Mouse (Mus musculus) lung, postnatal 0 days (tissue): Measurements from ENCODE around the gene Ccdc82. TPM values are rescaled to one million over a fixed set of nuclear protein-coding genes. Genes with fewer than 3 reads are reported as not detected.

ENCODE experiments used
- ATAC-seq: fragments of 200-750 bp; cut with Nextera tagmentation; 2 replicates; pipeline ENCODE4 v1.8.0; 2017; ENCODE audit warnings: moderate library complexity
- DNase-seq: peaks from one replicate; pipeline ENCODE4 v3.0.0-alpha.2; 2016; ENCODE audit warnings: low spot score
- H3K27ac ChIP-seq: fragments of 300-500 bp; sonication (generic); 2 replicates; pipeline ENCODE4 v1.5.1; 2014; ENCODE audit warnings: antibody characterized with exemption, mild to moderate bottlenecking, low read length, mixed read lengths
- H3K27me3 ChIP-seq: fragments of 300-500 bp; sonication (generic); replicated peaks from 2 replicates; pipeline ENCODE4 v1.6.1; 2014; ENCODE audit warnings: low read length, mixed read lengths; ENCODE audit not compliant: insufficient read depth
- H3K36me3 ChIP-seq: fragments of 300-500 bp; sonication (generic); 2 replicates; pipeline ENCODE4 v1.6.1; 2014; ENCODE audit warnings: low read length, mixed read lengths; ENCODE audit not compliant: insufficient read depth
- H3K4me1 ChIP-seq: fragments of 300-500 bp; sonication (generic); 2 replicates; pipeline ENCODE4 v1.6.1; 2014; ENCODE audit warnings: antibody characterized with exemption, low read depth, low read length, mixed read lengths; ENCODE audit not compliant: insufficient read depth
- H3K4me2 ChIP-seq: fragments of 300-500 bp; sonication (generic); replicated peaks from 2 replicates; pipeline ENCODE4 v1.6.1; 2014; ENCODE audit warnings: low read depth, mild to moderate bottlenecking, low read length, moderate library complexity, mixed read lengths
- H3K4me3 ChIP-seq: fragments of 300-500 bp; sonication (generic); 2 replicates; pipeline ENCODE4 v1.5.1; 2014; ENCODE audit warnings: low read depth, low read length
- H3K9ac ChIP-seq: fragments of 300-500 bp; sonication (generic); replicated peaks from 2 replicates; pipeline ENCODE4 v1.6.1; 2014; ENCODE audit warnings: low read depth, mild to moderate bottlenecking
- H3K9me3 ChIP-seq: fragments of 300-500 bp; sonication (generic); 2 replicates; pipeline ENCODE4 v1.6.1; 2016; ENCODE audit warnings: low read length, mixed read lengths
- CTCF ChIP-seq: IDR thresholded peaks from 2 replicates; pipeline ENCODE4 v1.5.1; 2016; ENCODE audit warnings: antibody characterized with exemption, mild to moderate bottlenecking
- EP300 ChIP-seq: IDR thresholded peaks from 2 replicates; pipeline ENCODE4 v1.6.1; 2016; ENCODE audit warnings: antibody characterized with exemption, mild to moderate bottlenecking, control low read depth
- WGBS: fragments of 180-500 bp; shearing (Covaris S2); extraction: QIAGEN DNeasy Blood & Tissue Kit; methylation state at CpG from one replicate; pipeline ENCODE4 v1.1.7; 2014; 5-methylcytosine and 5-hydroxymethylcytosine counted together
- polyA plus RNA-seq: library from polyadenylated mRNA; unstranded; fragments of >200 nt; fragmentation: Nextera tagmentation; extraction: Ambion mirVana; gene quantifications from 2 replicates; pipeline ENCODE4 v1.2.1, GENCODE M21; 2015

Gene Ccdc82
- polyA plus RNA-seq, 1 experiment from 2014 or later = 7.4 TPM

DNA sequence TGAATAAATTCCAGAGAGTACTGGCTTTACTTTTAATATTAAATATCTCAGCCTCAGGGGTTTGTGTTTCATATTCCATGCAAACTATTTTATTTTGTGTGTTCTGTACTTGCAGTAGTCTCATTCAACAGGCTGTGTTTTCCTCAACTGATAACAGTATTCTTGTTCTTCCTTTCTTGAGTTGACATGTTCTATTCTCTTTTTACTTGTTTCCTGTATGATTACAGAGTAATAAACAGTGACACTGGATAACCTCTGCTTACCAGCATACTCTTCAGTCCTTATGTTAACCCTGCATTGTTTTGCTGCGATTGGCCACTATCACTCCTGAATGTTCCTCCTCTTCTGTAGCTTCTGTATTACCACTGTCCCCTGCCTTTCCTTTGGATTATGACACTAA, 10.0 kb downstream of the Ccdc82 start:
- Histone ChIP-seq H3K27ac (no peak overlapping the region), H3K9me3 (no peaks in the 10 kb centered on the region), H3K27me3 (no peaks in the 10 kb centered on the region), H3K4me3 (no peak overlapping the region), H3K9ac (no peak overlapping the region), H3K36me3 (peaks cover 6% of the 10 kb centered on the region; the same call in 1 of the 2 replicates), H3K4me1 (no peaks in the 10 kb centered on the region), H3K4me2 (no peak overlapping the region)
- WGBS = 100% methylated on average over 1 of the region's 1 CpGs
- no peak for ATAC-seq
- DNase-seq = no peak
- no peak for TF ChIP-seq EP300
- no peak for TF ChIP-seq CTCF

DNA sequence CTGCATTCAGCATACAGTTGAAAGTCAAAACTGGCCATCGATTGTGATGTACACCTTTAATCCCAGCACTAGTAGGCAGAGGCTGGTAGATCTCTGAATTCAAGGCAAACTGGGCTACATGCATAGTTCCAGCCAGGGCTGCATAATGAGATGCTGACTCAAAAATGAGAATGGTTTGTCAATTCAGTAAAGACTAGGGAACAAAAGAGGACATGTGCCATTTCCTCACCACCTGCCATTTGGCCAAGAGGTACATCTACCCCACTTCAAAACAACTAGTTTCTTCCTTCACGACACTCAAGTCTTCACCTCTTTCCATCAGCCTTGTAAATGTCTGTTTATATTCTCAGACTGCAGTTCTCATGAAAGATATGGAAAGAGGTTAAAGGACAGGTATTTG, 11.4 kb downstream of the Ccdc82 start:
- Histone ChIP-seq H3K9me3 (no peaks in the 10 kb centered on the region), H3K4me2 (no peak overlapping the region), H3K27me3 (no peaks in the 10 kb centered on the region), H3K4me3 (no peak overlapping the region), H3K27ac (no peak overlapping the region), H3K36me3 (no peaks in the 10 kb centered on the region), H3K9ac (no peak overlapping the region), H3K4me1 (no peaks in the 10 kb centered on the region)
- 91% methylated on average over 2 of the region's 2 CpGs for WGBS
- ATAC-seq (no peak), DNase-seq (no peak)
- TF ChIP-seq CTCF = no peak
- TF ChIP-seq EP300 = no peak

DNA sequence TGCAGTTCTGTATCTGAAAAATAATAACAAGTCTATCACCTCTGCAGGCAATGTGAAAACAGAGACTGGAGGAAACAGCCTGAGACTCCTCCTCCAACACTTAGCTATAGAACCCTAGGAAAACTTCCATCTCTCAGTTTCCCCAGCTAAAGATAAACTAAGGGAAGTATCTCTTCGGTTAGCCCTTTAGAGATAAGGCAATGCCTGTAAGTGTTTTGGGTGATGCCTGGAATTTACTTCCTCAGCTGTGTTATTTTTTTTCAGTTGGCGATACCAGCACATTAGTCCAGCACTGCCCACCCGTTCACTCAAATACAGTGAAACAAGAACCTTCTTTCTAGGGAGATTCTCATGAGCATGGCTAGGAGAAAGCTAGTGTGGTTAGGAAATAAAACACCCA, 14.2 kb downstream of the Ccdc82 start:
- ATAC-seq (no peak), DNase-seq (no peak)
- no peaks in the 10 kb centered on the region for H3K36me3 ChIP-seq
- no peaks in the 10 kb centered on the region for H3K9me3 ChIP-seq
- H3K27me3 ChIP-seq = no peaks in the 10 kb centered on the region
- no peak overlapping the region for H3K27ac ChIP-seq
- TF ChIP-seq EP300 = no peak
- TF ChIP-seq CTCF = no peak
- H3K4me1 ChIP-seq = no peaks in the 10 kb centered on the region
- no peak overlapping the region for H3K9ac ChIP-seq
- no peak overlapping the region for H3K4me2 ChIP-seq
- H3K4me3 ChIP-seq = no peak overlapping the region
- 59% methylated on average over 3 of the region's 3 CpGs for WGBS

DNA sequence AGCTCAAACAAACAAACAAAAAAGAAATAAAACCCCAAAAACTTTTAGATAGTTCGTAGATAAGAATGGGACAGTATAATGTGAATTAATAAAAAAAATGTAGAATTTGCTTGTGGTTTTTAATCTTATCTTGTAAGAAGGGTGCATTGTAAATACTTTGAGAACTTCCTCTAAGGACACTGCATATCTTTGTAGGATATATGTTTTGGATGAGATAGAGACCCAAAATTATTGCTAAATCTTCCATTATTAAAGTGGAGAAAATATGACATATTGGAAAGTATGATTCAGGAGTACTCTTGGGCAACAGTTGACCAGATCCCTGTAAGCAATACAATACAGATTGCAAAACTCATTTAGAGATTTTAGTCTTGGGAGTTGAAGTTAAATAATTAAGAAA, 26.5 kb downstream of the Ccdc82 start:
- H3K4me3 ChIP-seq = no peak overlapping the region
- H3K9ac ChIP-seq = no peak overlapping the region
- no peak for DNase-seq
- 81% methylated on average over 1 of the region's 1 CpGs for WGBS
- H3K4me2 ChIP-seq = no peak overlapping the region
- H3K27me3 ChIP-seq = no peaks in the 10 kb centered on the region
- TF ChIP-seq CTCF (no peak), EP300 (no peak)
- H3K27ac ChIP-seq = no peak overlapping the region
- ATAC-seq = no peak
- H3K36me3 ChIP-seq = no peaks in the 10 kb centered on the region
- no peaks in the 10 kb centered on the region for H3K4me1 ChIP-seq
- no peaks in the 10 kb centered on the region for H3K9me3 ChIP-seq

DNA sequence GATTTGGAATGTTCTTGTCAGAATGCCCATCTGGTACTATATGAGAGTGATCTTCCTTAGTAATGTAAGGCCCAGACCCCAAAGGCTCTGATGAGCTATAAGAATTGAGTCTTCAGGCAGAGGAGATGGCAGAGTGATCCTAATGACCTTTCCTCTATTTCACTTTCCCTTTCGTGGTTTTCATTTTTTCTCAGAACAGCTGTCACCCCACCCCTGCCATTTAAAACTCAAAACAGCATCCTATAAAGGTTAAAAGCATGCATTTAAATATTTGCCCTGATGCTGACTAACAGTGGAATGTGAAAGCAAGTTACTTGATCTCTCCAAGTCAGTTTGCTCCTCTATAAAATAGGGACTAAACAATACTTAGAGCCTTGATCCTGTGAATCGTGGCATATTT, 40.7 kb downstream of the Ccdc82 start:
- no peaks in the 10 kb centered on the region for H3K4me1 ChIP-seq
- no peak for TF ChIP-seq CTCF
- TF ChIP-seq EP300 = no peak
- no peaks in the 10 kb centered on the region for H3K36me3 ChIP-seq
- no peaks in the 10 kb centered on the region for H3K27me3 ChIP-seq
- 82% methylated on average over 2 of the region's 2 CpGs for WGBS
- DNase-seq = no peak
- no peak overlapping the region for H3K4me3 ChIP-seq
- H3K9me3 ChIP-seq = no peaks in the 10 kb centered on the region
- no peak overlapping the region for H3K9ac ChIP-seq
- no peak overlapping the region for H3K27ac ChIP-seq
- no peak overlapping the region for H3K4me2 ChIP-seq
- ATAC-seq = no peak

DNA sequence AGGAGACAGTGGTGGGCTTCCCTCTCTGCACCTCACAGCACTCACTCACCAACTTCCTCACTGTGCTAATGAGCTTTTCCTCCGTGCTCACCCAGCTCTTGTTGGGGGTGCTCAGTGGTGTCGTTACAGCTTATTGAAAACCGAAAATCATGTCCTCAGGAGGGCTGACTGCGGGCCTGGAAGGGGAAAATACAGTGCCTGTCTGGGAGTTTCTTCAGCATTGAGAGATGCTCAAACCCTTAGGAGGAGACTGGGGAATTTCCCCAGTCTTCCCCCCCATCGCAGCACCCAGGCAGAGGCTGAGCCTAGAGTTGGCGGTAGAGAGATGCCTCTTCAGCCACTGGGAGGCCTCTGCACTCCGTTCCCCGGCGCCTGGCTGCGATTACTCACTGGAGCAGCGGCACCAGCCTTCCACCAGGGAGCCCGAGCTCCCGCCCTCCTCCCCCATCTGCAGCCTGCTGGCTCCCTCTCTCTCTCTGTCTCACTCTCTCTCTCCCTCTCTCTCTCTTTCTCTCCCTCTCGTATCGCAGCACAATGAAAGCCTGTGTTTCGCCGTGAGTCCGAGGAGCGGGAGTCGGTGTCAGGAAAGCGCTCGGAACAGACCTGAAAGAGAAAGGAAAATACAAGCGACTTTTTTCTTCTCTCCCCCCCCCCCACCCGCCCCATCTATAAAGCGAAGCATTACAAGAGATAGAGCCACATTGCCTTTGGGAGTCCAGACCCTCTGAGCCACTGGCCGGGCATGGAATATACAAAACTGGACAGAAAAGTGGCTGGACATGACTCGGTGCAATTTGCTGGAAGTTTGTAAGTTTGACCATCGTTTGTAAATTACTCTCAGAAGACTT, 49.7 kb downstream of the Ccdc82 start:
- DNase-seq (peak; percentile 97), ATAC-seq (peak; percentile 96)
- peak overlapping the region; percentile 79 for H3K27ac ChIP-seq
- no peaks in the 10 kb centered on the region for H3K27me3 ChIP-seq
- no peaks in the 10 kb centered on the region for H3K9me3 ChIP-seq
- TF ChIP-seq EP300 (no peak), CTCF (peak; percentile 91)
- H3K4me2 ChIP-seq = peak overlapping the region; percentile 75
- peaks cover 29% of the 10 kb centered on the region for H3K4me1 ChIP-seq
- no peaks in the 10 kb centered on the region for H3K36me3 ChIP-seq
- H3K9ac ChIP-seq = peak overlapping the region; percentile 68
- peak overlapping the region; percentile 65 for H3K4me3 ChIP-seq
- WGBS = under 1% methylated on average over 27 of the region's 28 CpGs
